Mouse (Mus musculus) midbrain, embryonic 16.5 days (tissue): ENCODE data around the gene Dnajb14. TPM values are rescaled to one million over a fixed set of nuclear protein-coding genes. Genes with fewer than 3 reads are reported as not detected.

Experiments used
- ATAC-seq: fragments of 200-750 bp; cut with Nextera tagmentation; 2 replicates; pipeline ENCODE4 v1.8.0; 2017; ENCODE audit warnings: moderate TSS enrichment
- H3K27ac ChIP-seq: fragments of 300-500 bp; sonication (generic); 2 replicates; pipeline ENCODE4 v1.5.1; 2014; ENCODE audit warnings: mild to moderate bottlenecking, low read length, mixed read lengths
- H3K27me3 ChIP-seq: fragments of 300-500 bp; sonication (generic); 2 replicates; pipeline ENCODE4 v1.6.1; 2014; ENCODE audit warnings: low read depth, low read length, mixed read lengths; ENCODE audit not compliant: control insufficient read depth, insufficient read depth
- H3K36me3 ChIP-seq: fragments of 300-500 bp; sonication (generic); 2 replicates; pipeline ENCODE4 v1.6.1; 2014; ENCODE audit warnings: mild to moderate bottlenecking, low read length, moderate library complexity, mixed read lengths; ENCODE audit not compliant: control insufficient read depth, insufficient read depth
- H3K4me1 ChIP-seq: fragments of 300-500 bp; sonication (generic); 2 replicates; pipeline ENCODE4 v1.6.1; 2014; ENCODE audit warnings: mild to moderate bottlenecking, low read length, mixed read lengths; ENCODE audit not compliant: control insufficient read depth, insufficient read depth
- H3K4me2 ChIP-seq: fragments of 300-500 bp; sonication (generic); 2 replicates; pipeline ENCODE4 v1.6.1; 2014; ENCODE audit warnings: mild to moderate bottlenecking, low read length, mixed read lengths
- H3K4me3 ChIP-seq: fragments of 300-500 bp; sonication (generic); 2 replicates; pipeline ENCODE4 v1.5.1; 2014; ENCODE audit warnings: low read depth, mild to moderate bottlenecking, low read length, moderate library complexity, mixed read lengths
- H3K9ac ChIP-seq: fragments of 300-500 bp; sonication (generic); 2 replicates; pipeline ENCODE4 v1.6.1; 2014; ENCODE audit warnings: low read depth, low read length, mixed read lengths
- H3K9me3 ChIP-seq: fragments of 300-500 bp; sonication (generic); replicated peaks from 2 replicates; pipeline ENCODE4 v1.6.1; 2014; ENCODE audit warnings: mild to moderate bottlenecking, low read length, mixed read lengths; ENCODE audit not compliant: control insufficient read depth, poor library complexity, severe bottlenecking
- WGBS: fragments of 180-500 bp; shearing (Covaris S2); extraction: QIAGEN DNeasy Blood & Tissue Kit; methylation state at CpG from one replicate; pipeline ENCODE4 v1.1.7; 2014; 5-methylcytosine and 5-hydroxymethylcytosine counted together
- polyA plus RNA-seq: library from polyadenylated mRNA; unstranded; fragments of >200 nt; fragmentation: Nextera tagmentation; extraction: Ambion mirVana; gene quantifications from 2 replicates; pipeline ENCODE4 v1.2.1, GENCODE M21; 2015

The Dnajb14 gene
- polyA plus RNA-seq, 1 experiment from 2014 or later, result 14.3 TPM

GRCm38 (mm10) chr3:137860394-137861170 is 6.9 kb upstream of the Dnajb14 start:
- no peak overlapping the region for H3K4me3 ChIP-seq
- no peak for ATAC-seq
- H3K9me3 ChIP-seq, result no peaks in the 10 kb centered on the region
- H3K4me2 ChIP-seq, result no peak overlapping the region
- H3K36me3 ChIP-seq, result no peaks in the 10 kb centered on the region
- H3K4me1 ChIP-seq, result peaks cover 5% of the 10 kb centered on the region
- H3K27me3 ChIP-seq, result no peaks in the 10 kb centered on the region
- H3K27ac ChIP-seq, result no peak overlapping the region
- H3K9ac ChIP-seq, result no peak overlapping the region
- WGBS, result 82% methylated on average over 8 of the region's 8 CpGs

- H3K4me2 ChIP-seq, result no peak overlapping the region
- H3K27me3 ChIP-seq, result no peaks in the 10 kb centered on the region
- H3K4me1 ChIP-seq, result peaks cover 5% of the 10 kb centered on the region
- no peak overlapping the region for H3K4me3 ChIP-seq
- H3K9me3 ChIP-seq, result no peaks in the 10 kb centered on the region
- no peaks in the 10 kb centered on the region for H3K36me3 ChIP-seq
- no peak for ATAC-seq
- WGBS, result 84% methylated on average over 4 of the region's 4 CpGs
- H3K9ac ChIP-seq, result no peak overlapping the region
- H3K27ac ChIP-seq, result no peak overlapping the region
These were observed 6.0 kb upstream of the Dnajb14 start for GRCm38 (mm10) chr3:137861436-137861835.

- Histone ChIP-seq H3K27me3 (no peaks in the 10 kb centered on the region), H3K9me3 (no peaks in the 10 kb centered on the region), H3K27ac (no peak overlapping the region), H3K36me3 (no peaks in the 10 kb centered on the region), H3K4me1 (peaks cover 11% of the 10 kb centered on the region), H3K4me2 (no peak overlapping the region), H3K9ac (no peak overlapping the region), H3K4me3 (no peak overlapping the region)
- ATAC-seq, result no peak
- WGBS, result 93% methylated on average over 3 of the region's 3 CpGs
These were observed 4.9 kb upstream of the Dnajb14 start for GRCm38 (mm10) chr3:137862600-137862999.

- H3K36me3 ChIP-seq, result no peaks in the 10 kb centered on the region
- H3K27ac ChIP-seq, result peak overlapping the region; percentile 87
- H3K9me3 ChIP-seq, result no peaks in the 10 kb centered on the region
- peaks cover 13% of the 10 kb centered on the region for H3K4me1 ChIP-seq
- peak overlapping the region; percentile 71 for H3K4me3 ChIP-seq
- peak overlapping the region; percentile 56 for H3K4me2 ChIP-seq
- H3K9ac ChIP-seq, result peak overlapping the region; percentile 68
- ATAC-seq, result no peak; the same call in 1 of the 2 replicates
- H3K27me3 ChIP-seq, result no peaks in the 10 kb centered on the region
- WGBS, result 34% methylated on average over 22 of the region's 22 CpGs
These were observed 3.9 kb upstream of the Dnajb14 start for GRCm38 (mm10) chr3:137863330-137864123.

- Histone ChIP-seq H3K36me3 (no peaks in the 10 kb centered on the region), H3K4me2 (peak within 1 kb of the TSS; percentile 56), H3K27ac (peak within 1 kb of the TSS; percentile 97), H3K27me3 (no peaks in the 10 kb centered on the region), H3K4me1 (peaks cover 20% of the 10 kb centered on the region), H3K4me3 (peak within 1 kb of the TSS; percentile 71), H3K9ac (peak within 1 kb of the TSS; percentile 91), H3K9me3 (no peaks in the 10 kb centered on the region)
- WGBS, result 0% methylated on average over 67 of the region's 115 CpGs
- ATAC-seq, result peak; percentile 95
These were observed 3.1 kb upstream of the Dnajb14 start, which contains the start of gene H2afz for GRCm38 (mm10) chr3:137864124-137864987. TSS of gene H2afz (plus strand) at chr3:137864487.

- H3K4me3 ChIP-seq, result peak overlapping the region; percentile 71
- peak overlapping the region; percentile 56 for H3K4me2 ChIP-seq
- no peaks in the 10 kb centered on the region for H3K9me3 ChIP-seq
- peak; percentile 40 for ATAC-seq
- peaks cover 21% of the 10 kb centered on the region for H3K4me1 ChIP-seq
- peak overlapping the region; percentile 91 for H3K9ac ChIP-seq
- WGBS, result under 1% methylated on average over 72 of the region's 74 CpGs
- peak overlapping the region; percentile 97 for H3K27ac ChIP-seq
- no peaks in the 10 kb centered on the region for H3K27me3 ChIP-seq
- no peaks in the 10 kb centered on the region for H3K36me3 ChIP-seq
These were observed 2.2 kb upstream of the Dnajb14 start for GRCm38 (mm10) chr3:137864988-137865982.

GRCm38 (mm10) chr3:137867133-137867436 is 390 bp upstream of the Dnajb14 start:
- no peak for ATAC-seq
- WGBS, result 0% methylated on average over 2 of the region's 2 CpGs

More at GRCm38 (mm10) chr3:137867133-137867436, 390 bp upstream of the Dnajb14 start:
- Histone ChIP-seq H3K4me1 (peaks cover 21% of the 10 kb centered on the region), H3K9me3 (no peaks in the 10 kb centered on the region), H3K9ac (peak overlapping the region; percentile 100), H3K4me3 (peak overlapping the region; percentile 92), H3K36me3 (no peaks in the 10 kb centered on the region), H3K4me2 (peak overlapping the region; percentile 64), H3K27ac (peak overlapping the region; percentile 92), H3K27me3 (no peaks in the 10 kb centered on the region)
